Mouse (Mus musculus): ENCODE data around the gene Stra8. TPM values are rescaled to one million over a fixed set of nuclear protein-coding genes. Genes with fewer than 3 reads are reported as not detected.

The Stra8 gene
- polyA plus RNA-seq, 1 experiment from 2014 or later = not detected

GRCm38 (mm10) chr6:34920631-34921030, 668 bp downstream of the Stra8 start:
- Histone ChIP-seq H3K27me3 (ENCODE audit: insufficient read depth, low read length) (no peaks in the 10 kb centered on the region), H3K36me3 (ENCODE audit: insufficient read depth) (no peaks in the 10 kb centered on the region), H3K4me1 (ENCODE audit: insufficient read depth) (no peaks in the 10 kb centered on the region; the same call in 1 of the 2 replicates), H3K4me2 (no peak overlapping the region), H3K27ac (ENCODE audit: low read depth) (no peak overlapping the region), H3K9ac (no peak overlapping the region), H3K4me3 (ENCODE audit: low read depth, low read length) (no peak overlapping the region), H3K9me3 (ENCODE audit: low read depth, low read length) (no peaks in the 10 kb centered on the region)
- no peak for TF ChIP-seq CTCF (IDR thresholded peaks at IDR 0.05; ENCODE audit: low read depth)
- DNase-seq (no peak), ATAC-seq (ENCODE audit: insufficient read depth) (no peak)
- 89% methylated on average over 12 of the region's 12 CpGs for WGBS

GRCm38 (mm10) chr6:34921941-34922340, 2.0 kb downstream of the Stra8 start:
- Histone ChIP-seq H3K27ac (ENCODE audit: low read depth) (no peak overlapping the region), H3K36me3 (ENCODE audit: insufficient read depth) (no peaks in the 10 kb centered on the region), H3K9me3 (ENCODE audit: low read depth, low read length) (no peaks in the 10 kb centered on the region), H3K27me3 (ENCODE audit: insufficient read depth, low read length) (no peaks in the 10 kb centered on the region), H3K4me3 (ENCODE audit: low read depth, low read length) (no peak overlapping the region), H3K9ac (no peak overlapping the region), H3K4me2 (no peak overlapping the region), H3K4me1 (ENCODE audit: insufficient read depth) (no peaks in the 10 kb centered on the region; the same call in 1 of the 2 replicates)
- WGBS = 55% methylated on average over 14 of the region's 14 CpGs
- ATAC-seq (ENCODE audit: insufficient read depth) = 0 out of 2 replicates have a peak, but pooled peaks have one; percentile 49
- peak; percentile 85 for TF ChIP-seq CTCF (IDR thresholded peaks at IDR 0.05; ENCODE audit: low read depth)
- peak; percentile 65 for DNase-seq

- Histone ChIP-seq H3K4me1 (ENCODE audit: insufficient read depth) (no peaks in the 10 kb centered on the region; the same call in 1 of the 2 replicates), H3K9me3 (ENCODE audit: low read depth, low read length) (no peaks in the 10 kb centered on the region), H3K27me3 (ENCODE audit: insufficient read depth, low read length) (no peaks in the 10 kb centered on the region), H3K27ac (ENCODE audit: low read depth) (no peak overlapping the region), H3K4me3 (ENCODE audit: low read depth, low read length) (no peak overlapping the region), H3K9ac (no peak overlapping the region), H3K36me3 (ENCODE audit: insufficient read depth) (no peaks in the 10 kb centered on the region), H3K4me2 (no peak overlapping the region)
- WGBS = 36% methylated on average over 4 of the region's 4 CpGs
- DNase-seq = peak; percentile 88
- TF ChIP-seq CTCF (IDR thresholded peaks at IDR 0.05; ENCODE audit: low read depth) = peak; percentile 92
- ATAC-seq (ENCODE audit: insufficient read depth) = peak; percentile 49; the same call in 1 of the 2 replicates
Measured at GRCm38 (mm10) chr6:34927156-34927555, 7.2 kb downstream of the Stra8 start.

- 87% methylated on average over 8 of the region's 8 CpGs for whole genome bisulfite sequencing
- DNase-seq = no peak
- H3K4me2 ChIP-seq = no peak overlapping the region
- no peaks in the 10 kb centered on the region for H3K27me3 ChIP-seq (ENCODE audit: insufficient read depth, low read length)
- no peaks in the 10 kb centered on the region for H3K9me3 ChIP-seq (ENCODE audit: low read depth, low read length)
- no peak overlapping the region for H3K27ac ChIP-seq (ENCODE audit: low read depth)
- ATAC-seq (ENCODE audit: insufficient read depth) = no peak
- no peaks in the 10 kb centered on the region for H3K36me3 ChIP-seq (ENCODE audit: insufficient read depth)
- H3K4me1 ChIP-seq (ENCODE audit: insufficient read depth) = no peaks in the 10 kb centered on the region; the same call in 1 of the 2 replicates
- H3K9ac ChIP-seq = no peak overlapping the region
- no peak overlapping the region for H3K4me3 ChIP-seq (ENCODE audit: low read depth, low read length)
- TF ChIP-seq CTCF (IDR thresholded peaks at IDR 0.05; ENCODE audit: low read depth) = no peak
Measured at GRCm38 (mm10) chr6:34927594-34927993, 7.6 kb downstream of the Stra8 start.

GRCm38 (mm10) chr6:34932633-34933032, 12.7 kb downstream of the Stra8 start:
- H3K27ac ChIP-seq (ENCODE audit: low read depth) = no peak overlapping the region
- ATAC-seq (ENCODE audit: insufficient read depth) = no peak
- no peaks in the 10 kb centered on the region for H3K9me3 ChIP-seq (ENCODE audit: low read depth, low read length)
- no peak for TF ChIP-seq CTCF (IDR thresholded peaks at IDR 0.05; ENCODE audit: low read depth)
- no peak overlapping the region for H3K9ac ChIP-seq
- 75% methylated on average over 1 of the region's 1 CpGs for WGBS
- H3K36me3 ChIP-seq (ENCODE audit: insufficient read depth) = no peaks in the 10 kb centered on the region
- no peak overlapping the region for H3K4me2 ChIP-seq
- DNase-seq = no peak
- no peak overlapping the region for H3K4me3 ChIP-seq (ENCODE audit: low read depth, low read length)
- H3K4me1 ChIP-seq (ENCODE audit: insufficient read depth) = no peaks in the 10 kb centered on the region
- no peaks in the 10 kb centered on the region for H3K27me3 ChIP-seq (ENCODE audit: insufficient read depth, low read length)

- Histone ChIP-seq H3K27me3 (ENCODE audit: insufficient read depth, low read length) (no peaks in the 10 kb centered on the region), H3K36me3 (ENCODE audit: insufficient read depth) (no peaks in the 10 kb centered on the region), H3K4me2 (no peak overlapping the region), H3K4me3 (ENCODE audit: low read depth, low read length) (no peak overlapping the region), H3K9me3 (ENCODE audit: low read depth, low read length) (no peaks in the 10 kb centered on the region), H3K4me1 (ENCODE audit: insufficient read depth) (no peaks in the 10 kb centered on the region), H3K9ac (no peak overlapping the region), H3K27ac (ENCODE audit: low read depth) (no peak overlapping the region)
- DNase-seq (no peak), ATAC-seq (ENCODE audit: insufficient read depth) (no peak)
- 0 out of 2 replicates have a peak, but pooled peaks have one; percentile 5 for TF ChIP-seq CTCF (IDR thresholded peaks at IDR 0.05; ENCODE audit: low read depth)
- WGBS = 76% methylated on average over 5 of the region's 5 CpGs
Measured at GRCm38 (mm10) chr6:34936743-34937142, 16.8 kb downstream of the Stra8 start.

- peak overlapping the region; percentile 21 for H3K27ac ChIP-seq (ENCODE audit: low read depth)
- no peak overlapping the region for H3K9ac ChIP-seq
- H3K4me2 ChIP-seq = no peak overlapping the region
- WGBS = 36% methylated on average over 7 of the region's 7 CpGs
- ATAC-seq (ENCODE audit: insufficient read depth) = no peak
- no peaks in the 10 kb centered on the region for H3K4me1 ChIP-seq (ENCODE audit: insufficient read depth)
- no peaks in the 10 kb centered on the region for H3K9me3 ChIP-seq (ENCODE audit: low read depth, low read length)
- no peaks in the 10 kb centered on the region for H3K36me3 ChIP-seq (ENCODE audit: insufficient read depth)
- H3K27me3 ChIP-seq (ENCODE audit: insufficient read depth, low read length) = no peaks in the 10 kb centered on the region
- no peak for DNase-seq
- no peak for TF ChIP-seq CTCF (IDR thresholded peaks at IDR 0.05; ENCODE audit: low read depth)
- H3K4me3 ChIP-seq (ENCODE audit: low read depth, low read length) = no peak overlapping the region
Measured at GRCm38 (mm10) chr6:34938280-34938928, 18.4 kb downstream of the Stra8 start.

All from lung, embryonic 14.5 days (tissue).